Mouse (Mus musculus) cerebellum, postnatal 14 days (tissue): ENCODE measurements around the gene Spin4.

ENCODE experiments used
- DNase-seq, 2 experiments: peaks; one replicate each; pipeline ENCODE4 v3.0.0; 2021; ENCODE audit warnings: mixed read lengths in 2 of 2

Gene Spin4

GRCm38 (mm10) chrX:95026361-95026892 lies at the start of gene Spin4:
TSS of gene Spin4 (minus strand) at chrX:95026682.
- DNase-seq = peak; percentile 74 to 78

DNA sequence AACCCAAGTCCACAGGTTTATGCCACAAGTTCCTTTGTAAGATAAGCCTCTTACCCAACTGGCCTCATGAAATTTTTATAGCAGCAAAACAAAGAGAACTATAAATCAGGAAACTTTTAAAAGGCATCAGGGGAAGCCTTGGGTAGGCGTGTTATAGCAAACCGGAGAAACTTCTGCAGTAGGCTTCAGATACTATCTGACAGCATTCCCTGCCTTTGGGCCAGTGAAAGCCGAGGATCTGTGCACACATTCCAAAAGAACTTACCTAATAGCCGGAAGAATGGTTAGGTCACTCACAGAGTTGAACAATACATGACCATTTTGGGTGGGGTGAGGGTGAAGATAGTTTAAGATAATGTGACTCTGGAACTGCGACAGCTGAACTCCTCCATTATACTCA lies 1.4 kb upstream of the Spin4 start:
- DNase-seq = no peak

GRCm38 (mm10) chrX:95025779-95026360 lies 612 bp downstream of the Spin4 start:
- DNase-seq = no peak

GRCm38 (mm10) chrX:95012033-95012432 lies 14.4 kb downstream of the Spin4 start:
- peak; percentile 34 to 58 for DNase-seq

GRCm38 (mm10) chrX:94998845-94999244 lies 27.6 kb downstream of the Spin4 start:
- DNase-seq = no peak

DNA sequence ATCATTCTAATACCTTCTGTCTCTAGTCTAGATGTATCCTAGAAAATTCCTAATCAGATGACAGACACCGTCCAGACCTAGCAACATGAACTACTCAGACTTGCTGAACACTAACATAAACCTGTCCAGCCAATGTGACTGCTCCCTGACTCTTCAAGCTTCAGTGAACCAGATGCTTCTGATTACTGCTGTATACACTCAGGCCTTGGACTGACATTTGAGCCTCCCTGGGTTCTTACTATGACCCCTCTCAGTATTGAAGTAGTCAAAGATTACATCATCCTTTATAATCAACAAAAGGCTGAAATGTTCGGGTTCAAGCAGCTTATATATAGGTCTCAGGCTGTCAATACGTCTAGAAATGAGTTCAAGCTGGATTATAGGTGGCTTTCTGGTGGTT lies 32.4 kb downstream of the Spin4 start:
- no peak for DNase-seq

DNA sequence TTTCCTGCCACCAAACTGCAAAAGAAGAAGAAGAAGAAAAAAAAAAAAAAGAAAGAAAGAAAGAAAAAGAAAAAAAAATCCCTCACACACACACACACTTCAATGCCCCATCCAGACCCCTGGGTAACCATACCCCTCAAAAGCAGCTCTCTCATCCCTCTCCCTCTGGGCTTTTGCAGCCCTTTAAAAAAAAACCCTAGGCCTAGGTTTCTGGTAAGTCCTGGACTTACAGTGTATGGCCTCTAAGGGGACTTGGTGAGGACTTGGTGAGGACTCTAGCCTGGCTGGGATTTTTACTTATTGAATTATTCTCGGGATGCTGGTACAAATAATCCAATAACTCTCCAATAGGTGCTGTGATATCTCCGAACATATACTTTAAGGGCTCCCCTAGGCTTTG lies 35.6 kb downstream of the Spin4 start:
- DNase-seq = no peak

DNA sequence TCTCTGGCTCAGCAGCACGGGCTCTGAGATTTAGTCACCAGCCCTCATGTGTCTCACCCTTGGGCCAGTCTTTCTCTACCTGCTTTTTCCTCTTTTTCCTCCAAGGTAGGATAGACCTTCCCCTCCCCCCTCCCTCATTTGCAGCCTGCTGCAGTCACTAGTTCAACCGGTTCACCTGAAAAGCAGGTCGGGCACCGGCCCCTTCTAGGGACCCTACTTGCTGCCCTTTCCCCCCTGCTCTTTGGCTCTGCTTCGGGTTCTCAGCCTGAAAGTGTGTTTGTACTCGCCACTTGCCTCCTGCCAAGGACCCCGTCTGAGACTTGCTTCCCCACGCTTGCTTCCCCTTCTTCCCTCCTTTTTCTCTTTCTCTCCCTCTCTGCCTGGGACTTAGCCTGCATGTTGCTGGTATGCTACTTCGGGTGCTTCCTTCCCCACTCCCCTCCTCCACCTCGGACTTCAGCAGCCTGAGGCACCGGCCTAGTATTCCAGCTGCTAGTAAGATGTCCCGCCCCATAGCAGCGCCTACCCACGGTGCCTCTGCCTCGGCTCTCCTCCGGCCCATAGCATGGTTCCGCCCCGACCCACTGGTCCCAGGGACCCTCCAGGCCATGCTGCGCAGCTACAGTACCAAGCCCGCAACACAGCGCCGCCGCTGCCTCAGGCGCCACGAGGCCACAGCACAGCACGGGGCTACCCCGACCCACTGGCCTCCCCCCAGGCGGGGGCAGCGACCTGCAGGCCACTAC lies 36.2 kb downstream of the Spin4 start:
- peak; percentile 6 to 7 for DNase-seq
